Mouse (Mus musculus): ENCODE results near the gene Cd151.
"Not testable (repeated sequence)": the region's sequence is repeated elsewhere in the genome, so short reads cannot be mapped to it uniquely, and the experiment has no call there.

The Cd151 gene

DNA sequence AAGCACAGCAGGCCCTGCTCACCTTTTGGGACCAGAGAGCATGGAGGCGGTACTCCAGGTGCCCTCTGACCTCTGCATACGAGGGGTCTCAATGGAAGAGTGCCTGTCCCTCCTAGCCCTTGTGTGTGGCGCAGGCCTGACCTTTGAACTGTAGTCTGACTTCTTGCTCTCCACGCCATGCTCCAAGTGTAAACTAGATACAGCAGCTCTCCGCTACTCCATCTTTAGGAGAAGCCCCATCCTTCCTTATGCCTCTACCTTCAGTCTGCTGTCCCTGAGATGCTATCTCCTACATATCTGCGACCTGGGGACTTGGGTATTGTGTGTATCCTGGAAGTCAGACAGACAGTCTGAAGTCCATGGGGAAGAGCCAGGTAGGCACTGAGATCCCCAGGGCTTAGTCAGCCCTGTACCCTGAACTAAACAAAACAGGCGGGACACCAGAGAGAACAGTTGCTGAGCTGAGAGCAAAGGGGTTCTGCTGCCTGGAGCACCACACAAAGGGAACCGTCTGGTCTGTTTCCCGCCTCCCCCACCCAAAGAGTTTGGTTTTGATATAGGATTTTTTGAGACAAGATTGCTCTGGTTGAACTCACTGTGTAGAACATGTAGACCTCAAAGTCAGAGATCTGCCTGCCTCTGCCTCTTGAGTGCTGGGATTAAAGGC lies 31.2 kb upstream of the Cd151 start:
- no peak for DNase-seq (ENCODE audit: low read depth)

DNA sequence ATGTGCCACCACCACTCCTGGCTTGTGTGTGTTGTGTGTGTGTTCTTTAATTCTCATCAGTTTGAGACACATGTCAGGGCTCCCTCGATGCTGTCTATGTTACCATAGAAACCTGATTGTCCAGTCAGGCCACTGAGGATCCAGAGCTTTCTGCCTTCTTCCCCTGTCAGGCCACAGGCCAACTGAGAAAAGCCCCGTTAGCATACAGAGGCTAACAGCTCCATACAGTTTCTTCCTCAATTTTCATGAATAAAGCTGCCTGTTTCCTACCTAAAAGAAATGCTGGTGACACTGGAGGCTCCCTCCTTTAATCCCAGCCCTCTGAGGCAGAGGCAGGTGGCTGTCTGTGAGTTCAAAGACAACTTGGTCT lies 30.7 kb upstream of the Cd151 start:
- DNase-seq (ENCODE audit: low read depth), result no peak

DNA sequence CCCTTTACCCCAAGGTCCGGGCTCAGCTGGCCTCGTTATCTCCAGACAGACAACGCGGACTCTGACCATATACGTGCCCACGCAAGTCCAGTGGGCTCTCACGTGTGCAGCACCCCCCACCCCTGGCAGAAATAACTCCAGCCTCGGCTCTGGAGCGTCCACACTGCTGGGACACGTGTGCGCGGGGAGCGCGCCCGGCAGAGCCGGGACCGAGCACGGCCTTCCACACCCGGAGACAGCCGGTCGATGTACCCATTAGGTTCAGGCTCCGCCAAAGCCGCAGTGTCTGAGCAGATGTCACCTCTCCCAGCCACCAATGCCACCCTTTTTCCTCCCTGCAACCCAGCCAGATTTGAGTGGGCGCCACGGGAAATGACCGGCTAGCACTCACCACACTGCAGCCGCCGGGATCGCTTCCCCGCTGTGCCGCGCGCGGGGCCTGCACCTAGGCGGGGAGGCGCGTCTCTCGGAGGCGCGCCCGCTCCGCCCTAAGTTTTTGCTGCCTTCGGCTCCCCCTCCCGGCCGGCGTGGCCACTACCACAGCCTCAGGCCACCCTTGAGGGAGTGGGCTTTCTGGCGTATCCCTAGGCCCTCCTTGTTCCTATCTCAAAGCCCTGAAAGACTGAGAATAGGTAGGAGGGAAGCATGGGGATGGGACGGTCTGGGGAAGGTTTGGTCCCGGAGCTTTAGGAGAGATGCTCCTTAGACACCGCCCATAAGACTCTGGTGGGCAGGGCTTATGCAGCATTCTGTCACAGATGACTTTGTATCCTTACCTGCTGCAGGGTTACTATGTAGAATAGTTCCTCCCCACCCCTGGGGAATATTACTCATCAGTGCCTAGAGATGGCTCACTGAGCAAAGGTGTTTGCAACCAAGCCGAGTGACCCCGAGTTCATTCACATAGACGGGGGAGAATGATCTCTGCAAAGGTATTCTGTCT lies 29.7 kb upstream of the Cd151 start, which contains the start of gene Slc25a22:
Gene Slc25a22, minus strand, starts transcription at position 715 of the 943 bp plus-strand sequence.
- DNase-seq (ENCODE audit: low read depth), result no peak

DNA sequence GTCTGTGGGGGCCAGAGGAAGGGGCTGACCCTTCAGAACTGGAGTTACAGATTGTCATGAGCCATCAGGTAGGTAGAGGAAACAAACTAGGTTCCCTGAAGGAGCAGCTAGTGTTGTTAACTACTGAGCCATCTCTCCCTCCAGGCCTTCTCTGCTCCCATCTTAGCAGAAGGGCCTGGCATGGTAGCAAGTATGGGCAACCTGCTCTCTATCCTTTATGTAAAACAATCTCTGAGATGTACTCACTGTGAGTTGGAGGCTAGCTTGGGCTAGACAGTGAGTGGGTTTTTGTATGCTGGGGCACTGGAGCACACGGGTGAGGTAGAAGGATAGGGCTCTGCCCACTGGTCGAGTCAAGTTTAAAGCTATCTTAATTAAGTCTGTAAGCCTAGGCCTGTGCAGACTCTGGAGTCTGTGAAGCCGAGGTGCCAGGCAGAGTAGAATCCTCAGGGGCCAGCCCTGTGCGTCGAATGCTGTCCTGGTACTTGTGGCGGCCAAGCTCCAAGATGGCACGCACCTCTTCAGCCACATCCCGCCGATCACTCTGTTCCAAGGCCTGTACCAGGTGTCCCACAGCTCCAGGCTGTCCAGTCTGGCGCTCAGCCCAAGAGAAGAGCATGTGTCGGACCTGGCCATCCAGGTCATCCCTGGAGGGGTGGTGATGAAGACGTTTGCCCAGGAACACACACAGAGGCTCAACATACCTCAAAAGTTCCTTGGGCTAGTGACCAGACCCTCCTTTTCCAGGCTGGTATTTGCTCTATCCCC lies 28.8 kb upstream of the Cd151 start:
- DNase-seq (ENCODE audit: low read depth), result no peak

DNA sequence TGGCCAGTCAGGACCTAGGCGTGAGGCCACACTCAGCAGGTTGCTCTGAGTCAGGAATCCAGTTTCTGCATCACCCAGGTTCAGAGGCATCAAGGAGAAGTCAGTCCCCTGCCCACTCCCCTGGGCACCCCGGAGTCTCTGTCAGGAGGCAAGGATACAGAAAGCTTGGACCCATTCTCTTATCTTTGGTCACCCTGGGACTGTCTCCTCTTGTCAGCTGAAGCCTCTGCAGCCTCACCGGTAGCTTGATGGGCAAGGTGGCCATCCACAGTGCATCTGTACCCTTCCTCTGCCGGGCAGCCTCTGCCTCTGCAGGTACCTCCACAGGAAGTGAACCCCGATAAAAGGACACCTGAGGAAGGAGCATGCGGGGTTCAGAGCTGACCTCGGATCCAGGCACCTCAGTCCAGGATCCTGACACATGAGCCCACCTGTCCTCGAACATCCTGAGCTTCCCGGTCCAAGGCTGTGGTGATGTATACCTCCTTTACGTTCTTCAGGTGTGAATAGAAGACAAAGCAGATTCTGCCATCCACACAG lies 28.0 kb upstream of the Cd151 start:
- no peak for DNase-seq (ENCODE audit: low read depth)

DNA sequence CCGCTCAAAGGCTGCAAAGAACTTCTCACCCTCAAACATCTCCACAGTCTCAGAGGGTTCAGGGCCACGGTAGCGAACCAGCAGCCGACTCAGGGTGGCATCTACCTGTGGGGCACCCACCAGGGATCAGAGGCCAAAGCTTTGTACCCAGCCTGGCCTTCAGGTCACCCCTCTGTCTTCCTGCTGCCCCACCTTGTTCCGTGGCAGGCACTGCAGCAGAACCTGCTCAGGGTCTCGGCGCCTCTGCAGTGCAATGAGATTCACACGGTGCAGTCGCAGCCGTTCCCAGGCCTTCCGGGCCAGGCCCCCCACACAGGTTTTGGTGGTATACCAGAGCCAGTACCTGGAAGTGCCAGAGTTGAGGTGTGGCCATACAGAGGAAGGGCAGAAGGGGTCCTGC lies 27.4 kb upstream of the Cd151 start:
- DNase-seq (ENCODE audit: low read depth), result no peak

DNA sequence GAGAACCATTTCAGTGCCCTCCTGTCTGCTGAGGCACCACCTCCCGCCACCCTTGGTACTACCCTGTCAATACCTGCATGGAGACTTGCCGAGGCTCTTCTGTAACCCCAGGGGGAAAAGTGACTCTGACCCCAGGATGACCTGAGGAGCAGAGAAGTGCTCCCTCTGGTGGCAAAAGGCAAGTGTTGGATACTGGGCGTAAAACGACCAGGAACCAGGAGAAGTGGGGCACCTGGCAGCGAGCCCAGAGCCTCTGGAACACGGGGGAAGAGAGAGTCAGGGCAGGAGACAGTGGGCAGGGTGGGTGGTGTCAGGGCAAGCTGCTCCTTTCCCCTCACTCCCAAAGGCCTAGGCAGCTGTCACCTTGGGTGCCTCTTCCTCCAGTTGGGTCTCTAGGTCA lies 26.6 kb upstream of the Cd151 start:
- DNase-seq (ENCODE audit: low read depth), result no peak

DNA sequence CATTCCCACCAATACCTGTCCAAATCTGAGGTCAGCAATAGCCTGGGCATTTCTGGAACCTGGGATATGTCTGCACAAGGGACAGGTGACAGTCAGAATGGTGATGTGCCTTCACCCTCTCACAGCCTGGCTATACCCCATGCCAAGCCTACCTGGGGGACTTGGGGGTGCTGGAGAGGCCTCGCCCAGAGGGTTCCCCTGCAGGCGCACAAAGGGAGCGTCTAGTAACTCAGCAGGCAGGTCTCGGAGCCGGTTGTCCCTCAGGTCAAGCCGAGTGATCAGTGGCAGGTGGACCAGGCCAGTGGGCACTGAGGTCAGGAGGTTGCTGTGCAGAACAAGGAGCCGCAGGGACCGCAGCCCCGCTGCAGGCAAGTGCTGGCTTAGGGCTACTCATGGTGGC lies 25.7 kb upstream of the Cd151 start:
- DNase-seq (ENCODE audit: low read depth), result no peak

DNA sequence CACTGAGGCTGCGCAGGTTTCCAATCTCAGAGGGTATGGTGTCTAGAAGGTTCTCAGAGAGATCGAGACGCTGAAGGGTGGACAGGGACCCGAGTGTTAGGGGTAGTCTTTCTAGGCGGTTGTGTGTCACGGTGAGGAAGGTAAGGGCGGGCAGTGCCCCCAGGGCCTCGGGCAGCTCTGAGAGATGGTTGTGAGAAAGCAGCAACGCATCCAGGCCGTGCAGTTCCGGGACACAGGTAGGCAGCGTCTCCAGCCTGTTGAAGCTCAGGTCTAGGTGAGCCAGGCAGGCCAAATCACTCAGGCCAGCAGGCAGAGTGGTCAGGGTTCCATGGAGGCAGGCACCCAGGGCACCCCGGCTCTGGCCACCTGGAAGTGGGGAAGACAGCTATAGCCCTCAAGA lies 25.0 kb upstream of the Cd151 start:
- DNase-seq (ENCODE audit: low read depth), result no peak

DNA sequence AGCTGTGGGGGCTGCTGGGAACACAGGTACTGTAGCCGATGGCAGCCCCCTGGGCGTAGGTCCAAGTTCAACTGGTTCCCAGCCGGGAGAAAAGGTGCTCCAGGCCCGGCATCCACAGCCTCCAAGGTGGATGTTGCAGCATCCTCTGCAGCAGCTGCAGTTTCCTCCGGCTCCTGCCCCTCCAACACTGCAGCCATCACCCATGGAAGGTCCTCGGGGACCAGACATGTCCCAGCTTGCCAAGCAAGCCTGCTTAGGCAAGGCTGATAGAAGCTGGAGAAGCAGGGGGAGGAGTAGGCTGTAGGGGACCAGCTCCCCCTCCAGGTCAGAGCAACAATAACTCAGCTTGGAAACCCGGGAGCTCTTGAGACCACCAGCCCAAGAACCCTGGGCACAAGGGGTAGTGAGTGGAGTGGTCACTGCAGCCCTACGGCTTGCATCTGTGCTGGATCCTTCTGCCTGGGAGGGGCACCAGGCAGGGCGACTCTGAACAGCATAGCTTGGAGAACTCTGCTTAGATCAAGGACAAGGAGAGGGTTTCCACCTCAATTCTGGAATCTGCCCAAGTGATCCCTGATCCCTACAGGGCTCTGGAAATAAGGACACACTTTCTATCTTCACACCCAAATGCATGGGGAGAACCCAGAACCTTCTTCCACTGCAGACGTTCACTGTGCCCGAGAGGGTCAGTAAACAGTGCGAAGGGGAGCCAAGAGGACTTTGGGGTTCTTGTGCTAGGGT lies 23.9 kb upstream of the Cd151 start:
- DNase-seq (ENCODE audit: low read depth), result peak; percentile 42

DNA sequence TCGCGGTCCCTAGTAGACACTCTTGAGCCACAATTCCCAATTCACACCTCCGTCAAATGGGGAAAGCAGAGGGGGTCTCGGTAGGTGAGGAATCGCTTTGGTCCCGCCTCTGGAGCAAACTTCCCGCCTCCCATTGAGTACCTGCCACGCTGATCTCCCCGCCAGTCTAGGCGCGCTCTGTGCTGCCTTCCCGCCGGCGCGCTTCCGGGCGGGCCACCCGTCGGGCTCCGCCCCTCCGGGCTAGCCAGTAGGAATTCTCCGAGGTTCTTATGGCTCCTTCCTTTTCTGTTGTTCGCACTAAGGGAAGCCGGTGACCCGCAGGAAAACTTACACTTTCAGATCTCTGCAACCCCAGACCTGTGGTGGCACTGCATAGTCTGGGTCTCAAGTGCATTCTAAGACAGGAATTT lies 23.4 kb upstream of the Cd151 start, which contains the start of gene Pidd1:
Gene Pidd1, minus strand, starts transcription at position 198 of the 410 bp plus-strand sequence.
- DNase-seq (ENCODE audit: low read depth), result peak; percentile 64

DNA sequence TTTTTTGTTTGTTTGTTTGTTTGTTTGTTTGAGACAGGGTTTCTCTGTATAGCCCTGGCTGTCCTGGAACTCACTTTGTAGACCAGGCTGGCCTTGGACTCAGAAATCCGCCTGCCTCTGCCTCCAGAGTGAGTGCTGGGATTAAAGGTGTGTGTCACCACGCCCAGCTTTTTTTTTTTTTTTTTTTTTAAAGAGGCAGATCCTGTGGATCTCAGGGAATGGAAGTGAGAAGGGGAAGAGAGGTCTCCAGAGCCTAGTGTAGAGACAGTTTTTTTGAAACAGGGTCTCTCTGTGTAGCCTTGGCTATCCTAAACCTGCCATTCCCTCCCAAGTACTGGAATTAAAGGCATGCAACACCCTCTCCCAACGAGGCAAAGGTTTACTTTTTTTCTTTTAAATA lies 20.8 kb upstream of the Cd151 start:
- not testable (repeated sequence) for DNase-seq (ENCODE audit: low read depth)

DNA sequence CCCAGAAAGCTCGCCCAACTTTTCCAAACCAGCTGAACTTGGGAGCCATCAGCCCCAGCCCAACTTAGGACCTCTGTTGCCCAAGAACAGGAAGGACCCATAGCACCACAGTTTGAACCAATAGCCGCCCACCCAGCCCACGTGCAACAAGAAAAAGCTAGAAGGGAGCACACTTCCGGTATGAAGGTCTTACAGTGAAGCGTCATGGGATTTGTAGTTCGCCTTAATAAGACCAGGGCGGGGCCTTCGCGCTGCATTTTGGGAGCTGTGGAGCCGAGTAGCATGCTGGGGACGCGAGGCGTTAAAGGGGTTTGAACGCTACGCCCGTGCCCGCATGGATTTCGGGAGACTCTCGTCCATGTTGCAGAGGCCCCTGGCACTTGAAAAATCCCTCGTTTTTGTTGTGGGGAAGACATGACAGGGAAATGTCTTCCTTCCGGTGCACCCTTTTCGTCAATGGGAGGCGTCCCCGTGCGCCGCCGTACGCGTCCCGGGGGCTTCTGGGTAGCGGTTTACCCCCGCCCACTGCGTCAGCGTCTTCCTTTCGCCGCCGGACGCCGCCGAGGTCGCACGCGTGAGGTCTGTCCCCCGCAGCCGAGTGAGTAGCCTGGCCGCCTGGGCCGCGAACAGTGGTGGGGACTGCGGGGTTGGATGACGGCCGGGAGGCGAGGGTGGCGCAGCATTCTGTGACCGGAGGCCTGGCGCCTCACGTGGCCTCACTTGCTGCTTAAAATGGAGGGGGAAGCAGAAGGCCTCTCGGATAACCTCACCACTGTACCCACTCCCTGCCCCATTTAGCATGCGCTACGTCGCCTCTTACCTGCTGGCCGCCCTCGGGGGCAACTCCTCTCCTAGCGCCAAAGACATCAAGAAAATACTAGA lies 19.8 kb upstream of the Cd151 start, which contains the start of gene Rplp2:
Gene Rplp2, plus strand, starts transcription at position 261 of the 882 bp plus-strand sequence.
- peak; percentile 87 for DNase-seq (ENCODE audit: low read depth)

DNA sequence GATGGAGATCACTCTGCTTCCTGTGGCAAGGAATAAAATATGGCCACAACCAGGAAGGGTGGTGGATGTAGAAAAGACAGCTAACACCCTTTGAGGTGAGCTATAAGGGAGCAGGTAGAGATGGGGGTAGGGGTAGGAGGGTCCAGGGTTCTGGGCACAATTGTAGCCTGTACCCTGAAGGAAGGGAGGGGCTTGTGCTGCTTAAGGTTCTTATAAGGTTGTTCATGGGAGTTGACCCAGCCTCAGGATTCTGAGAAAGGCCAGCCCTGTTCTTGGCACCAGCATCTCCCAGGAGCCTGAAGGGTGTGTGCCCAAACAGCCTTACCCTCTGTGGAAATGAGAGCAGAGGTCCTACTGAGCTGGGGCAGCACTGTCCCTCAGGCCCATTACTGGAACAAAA lies 15.3 kb upstream of the Cd151 start:
- no peak for DNase-seq (ENCODE audit: low read depth)

DNA sequence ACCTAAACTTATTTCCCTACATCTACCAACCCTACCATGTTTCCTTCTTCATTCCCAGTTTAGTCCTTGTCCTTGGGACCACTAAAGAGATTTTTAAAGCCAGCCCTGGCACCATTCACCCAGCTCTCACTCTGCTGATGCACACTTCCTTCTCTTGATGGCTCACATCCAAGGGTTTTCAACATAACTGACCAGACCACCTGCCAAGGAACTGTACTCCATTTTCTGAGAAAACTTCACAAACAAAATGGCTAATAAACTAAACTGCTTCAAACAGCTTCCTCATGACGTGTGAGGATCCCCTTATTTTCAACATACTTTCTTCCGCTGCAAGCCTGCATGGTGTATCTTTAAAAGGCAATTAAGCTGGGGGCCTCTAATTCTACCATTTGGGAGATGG lies 13.6 kb upstream of the Cd151 start:
- DNase-seq (ENCODE audit: low read depth), result no peak

DNA sequence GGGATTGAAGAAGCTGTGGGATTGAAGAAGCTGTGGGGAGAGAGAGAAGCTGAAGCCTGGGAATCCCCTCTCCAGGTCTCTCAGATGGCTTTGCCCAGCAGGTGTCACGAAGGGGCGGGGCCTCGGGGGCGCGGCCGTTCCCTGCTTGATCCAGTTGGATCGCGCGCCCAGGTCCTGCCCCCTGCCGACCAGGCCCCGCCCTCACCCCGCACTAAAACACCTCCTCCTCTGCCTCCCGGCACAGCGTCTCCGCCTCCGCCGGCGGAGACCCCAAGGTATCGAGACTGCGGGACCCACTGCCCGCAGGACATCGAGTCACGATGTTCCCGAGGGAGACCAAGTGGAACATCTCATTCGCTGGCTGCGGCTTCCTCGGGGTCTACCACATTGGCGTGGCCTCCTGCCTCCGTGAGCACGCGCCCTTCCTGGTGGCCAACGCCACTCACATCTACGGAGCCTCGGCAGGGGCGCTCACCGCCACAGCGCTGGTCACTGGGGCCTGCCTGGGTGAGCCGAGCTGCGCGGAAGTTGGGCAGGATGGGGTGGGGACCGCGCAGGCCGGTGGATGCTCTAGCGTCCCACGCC lies 12.1 kb upstream of the Cd151 start, which contains the start of gene Pnpla2:
Gene Pnpla2, plus strand, starts transcription at position 232 of the 585 bp plus-strand sequence.
- peak; percentile 89 for DNase-seq (ENCODE audit: low read depth)

DNA sequence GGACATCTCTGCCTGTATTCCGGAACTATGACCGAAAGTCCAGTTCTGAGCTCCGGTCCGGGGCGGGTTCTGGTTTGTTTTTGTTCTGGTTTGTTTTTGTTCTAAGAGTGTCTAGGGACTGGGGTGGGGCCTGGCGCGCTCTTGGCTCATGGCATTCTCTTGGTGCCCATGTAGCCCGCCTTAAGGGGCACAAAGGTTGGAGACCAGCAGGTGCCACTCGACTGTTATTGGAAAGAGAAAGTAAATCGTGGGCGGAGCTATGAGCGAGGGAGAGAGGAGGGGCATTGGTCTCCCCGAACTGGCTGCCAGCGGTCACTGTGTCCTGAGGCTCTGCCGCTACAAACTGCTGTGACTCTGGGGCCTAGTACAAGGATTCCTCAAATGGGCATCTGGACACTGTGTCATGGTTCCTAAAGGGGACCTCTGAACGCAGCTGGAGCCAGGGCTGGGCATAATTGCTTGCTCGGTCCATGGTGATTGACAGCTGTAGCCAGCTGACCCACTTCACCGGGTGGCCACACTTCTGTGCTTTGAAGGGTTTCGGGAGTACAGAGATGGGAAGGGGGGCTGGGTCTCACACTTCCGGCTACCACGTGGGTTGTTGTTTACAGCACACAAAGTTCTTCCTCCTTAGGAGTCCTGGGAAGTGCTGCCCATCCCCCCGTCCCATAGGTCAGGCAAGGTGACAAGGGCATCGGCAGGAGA lies 11.4 kb upstream of the Cd151 start:
- DNase-seq (ENCODE audit: low read depth), result no peak

DNA sequence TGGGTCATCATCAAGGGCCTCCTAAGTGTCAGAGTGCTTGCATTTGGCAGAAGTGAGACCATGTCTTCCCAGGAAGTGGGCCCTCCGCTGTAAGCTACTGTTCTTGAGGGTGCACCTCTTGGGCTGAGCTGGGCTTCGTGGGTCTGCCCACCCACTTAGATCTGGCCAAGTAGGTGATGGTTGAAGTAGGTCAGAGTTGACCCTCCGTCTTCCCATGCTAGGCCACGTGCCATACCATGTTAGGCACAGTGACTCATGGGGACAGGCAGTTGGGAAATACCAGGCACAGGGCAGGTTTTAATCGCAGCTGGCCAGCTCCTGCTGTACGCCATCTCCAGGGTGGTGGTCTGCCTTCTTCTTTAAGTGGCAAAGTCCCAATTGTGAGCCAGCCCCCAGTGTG lies 10.5 kb upstream of the Cd151 start:
- DNase-seq (ENCODE audit: low read depth), result no peak

DNA sequence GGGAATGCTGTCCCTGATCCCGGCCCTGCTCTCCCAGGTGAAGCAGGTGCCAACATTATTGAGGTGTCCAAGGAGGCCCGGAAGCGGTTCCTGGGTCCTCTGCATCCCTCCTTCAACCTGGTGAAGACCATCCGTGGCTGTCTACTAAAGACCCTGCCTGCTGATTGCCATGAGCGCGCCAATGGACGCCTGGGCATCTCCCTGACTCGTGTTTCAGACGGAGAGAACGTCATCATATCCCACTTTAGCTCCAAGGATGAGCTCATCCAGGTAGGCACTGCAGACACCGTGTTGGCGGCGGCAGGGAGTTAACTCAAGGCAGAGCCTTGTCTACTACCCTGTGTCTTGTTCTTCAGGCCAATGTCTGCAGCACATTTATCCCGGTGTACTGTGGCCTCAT lies 10.0 kb upstream of the Cd151 start:
- no peak for DNase-seq (ENCODE audit: low read depth)
